Mouse (Mus musculus) cerebellum, postnatal 36 days (tissue): ENCODE data around the gene Itm2a.

ENCODE experiments used
- DNase-seq, 2 experiments: peaks; one replicate each; pipeline ENCODE4 v3.0.0; 2021 to 2022; ENCODE audit warnings: mixed read lengths in 2 of 2

Itm2a gene

GRCm38 (mm10) chrX:107402915-107403912 is at the start of gene Itm2a:
TSS of gene Itm2a (minus strand) at chrX:107403376.
- DNase-seq, result peak; percentile 4 to 5

- no peak for DNase-seq
These were observed 32.7 kb upstream of the Itm2a start for GRCm38 (mm10) chrX:107435887-107436286.

GRCm38 (mm10) chrX:107421304-107421703 is 18.1 kb upstream of the Itm2a start:
- no peak for DNase-seq

- no peak for DNase-seq
These were observed 14.2 kb upstream of the Itm2a start for GRCm38 (mm10) chrX:107417345-107417744.

- no peak for DNase-seq
These were observed 12.8 kb upstream of the Itm2a start for GRCm38 (mm10) chrX:107415999-107416398.

- peak in 1 of 2 experiments; percentile 2 for DNase-seq
These were observed 695 bp downstream of the Itm2a start for GRCm38 (mm10) chrX:107402481-107402880.

GRCm38 (mm10) chrX:107399087-107399486 is 4.1 kb downstream of the Itm2a start:
- no peak for DNase-seq

- DNase-seq, result no peak
These were observed 9.9 kb downstream of the Itm2a start for GRCm38 (mm10) chrX:107393256-107393655.

GRCm38 (mm10) chrX:107375329-107375728 is 27.8 kb downstream of the Itm2a start:
- DNase-seq, result no peak
